Mouse (Mus musculus): ENCODE measurements around the gene Nfia.

The Nfia gene

GRCm38 (mm10) chr4:98120706-98121340 is 348.3 kb downstream of the Nfia start:
- no peak for DNase-seq (ENCODE audit: low read depth, low spot score)

- no peak for DNase-seq (ENCODE audit: low read depth, low spot score)
These were observed 353.6 kb downstream of the Nfia start for GRCm38 (mm10) chr4:98126003-98126677.

DNA sequence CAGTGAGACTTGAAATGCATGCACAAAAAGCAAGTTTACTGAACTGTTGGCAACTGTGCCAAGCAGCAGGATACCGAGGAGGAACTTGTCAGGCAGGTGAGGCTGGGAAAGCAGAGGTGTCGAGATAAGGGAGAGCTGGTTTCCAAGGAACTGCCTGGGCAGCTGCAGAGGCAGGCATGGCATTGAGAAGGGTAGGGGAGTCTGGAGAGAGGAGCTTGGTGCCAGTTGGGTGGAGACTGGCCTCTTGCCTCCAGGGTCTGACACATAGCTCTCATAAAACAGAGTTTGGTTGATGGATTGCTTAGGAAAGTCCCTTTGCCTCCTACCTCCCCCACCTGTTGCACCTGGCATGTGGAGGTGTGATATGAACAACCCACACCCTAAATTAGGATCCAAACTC is 358.3 kb downstream of the Nfia start:
- DNase-seq (ENCODE audit: low read depth, low spot score) = no peak

- DNase-seq (ENCODE audit: low read depth, low spot score) = no peak
These were observed 361.5 kb downstream of the Nfia start for GRCm38 (mm10) chr4:98134027-98134426.

GRCm38 (mm10) chr4:98136072-98136471 is 363.5 kb downstream of the Nfia start:
- no peak for DNase-seq (ENCODE audit: low read depth, low spot score)

DNA sequence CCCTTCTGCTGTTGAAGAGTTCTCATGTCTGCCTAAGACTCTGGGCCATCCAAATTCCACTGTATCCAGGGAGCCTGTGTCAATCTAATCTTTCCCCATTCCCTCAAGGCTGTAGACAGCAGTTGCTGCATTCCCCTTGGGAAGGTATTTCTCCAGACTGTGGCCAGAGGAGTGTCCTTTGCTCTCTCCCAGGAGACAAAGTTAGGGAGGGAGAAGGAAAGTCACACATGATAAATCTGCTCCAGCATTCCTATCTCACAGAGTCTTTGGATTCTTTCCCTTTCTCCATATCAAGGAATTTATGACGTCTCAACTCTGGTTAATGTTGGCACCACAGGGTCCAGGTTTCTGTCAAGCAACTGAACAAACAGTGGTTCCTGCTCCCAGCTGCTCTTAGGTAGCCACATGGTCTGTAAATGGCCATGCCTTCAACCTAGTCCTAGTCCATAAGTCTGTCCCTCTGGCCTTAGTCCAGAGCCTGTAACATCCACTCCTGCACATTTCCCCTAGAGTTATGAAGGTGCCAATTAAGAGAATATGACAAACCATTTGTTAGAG is 370.4 kb downstream of the Nfia start:
- DNase-seq (ENCODE audit: low read depth, low spot score) = no peak

- DNase-seq (ENCODE audit: low read depth, low spot score) = no peak
These were observed 378.0 kb downstream of the Nfia start for GRCm38 (mm10) chr4:98150576-98150975.

- DNase-seq (ENCODE audit: low read depth, low spot score) = no peak
These were observed 385.4 kb downstream of the Nfia start for GRCm38 (mm10) chr4:98157921-98158320.

DNA sequence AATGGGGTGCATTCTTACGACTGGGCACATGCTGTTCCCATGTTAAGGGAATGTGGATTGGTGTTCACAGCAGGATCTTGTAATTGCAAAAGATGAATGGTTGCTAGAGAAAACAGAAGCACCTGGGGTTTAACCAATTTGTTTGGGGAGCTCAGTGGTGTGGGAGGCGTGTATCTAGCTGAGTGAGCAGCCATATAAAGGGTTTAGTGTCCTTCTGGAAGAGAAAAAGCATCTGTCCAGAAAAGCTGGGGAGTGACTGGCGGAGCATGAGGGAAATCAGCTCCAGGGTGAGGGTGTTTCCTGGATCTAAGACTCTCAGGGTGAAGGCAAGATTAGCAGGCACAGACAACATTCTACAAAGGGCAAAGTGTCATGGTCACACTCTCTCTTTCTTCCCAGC is 393.8 kb downstream of the Nfia start:
- peak; percentile 12 for DNase-seq (ENCODE audit: low read depth, low spot score)
